In the genomic region with DNA sequence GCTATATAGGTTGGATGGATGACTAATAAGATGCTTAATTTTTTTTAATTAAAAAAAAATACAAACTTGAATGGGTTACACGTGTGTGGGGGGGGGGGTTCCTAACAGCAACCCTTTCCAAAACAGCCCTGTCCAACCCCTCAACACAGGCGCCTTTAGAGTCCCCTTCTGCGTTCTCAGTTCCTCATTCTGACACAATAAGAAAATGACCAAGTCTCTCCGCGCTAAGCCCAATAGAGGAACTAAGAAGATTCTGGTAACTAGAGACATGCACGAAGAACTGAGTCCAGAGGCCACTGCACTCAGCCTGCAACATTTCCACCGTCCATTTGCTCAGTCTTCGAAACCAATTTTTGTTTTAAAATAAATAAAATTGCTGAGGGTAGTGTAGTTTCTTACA, we compare ENCODE assay signal across 8 mouse cellular contexts. TPM values are rescaled to one million over a fixed set of nuclear protein-coding genes. Genes with fewer than 3 reads are reported as not detected.
DNase-seq lines count a peak whose midpoint lies in the region; ATAC-seq and TF ChIP-seq lines count a peak whose summit lies in the region.

No protein-coding gene starts in this region.

- ATAC-seq in heart, embryonic 14.5 days (ENCODE audit: insufficient number of reproducible peaks, insufficient read depth, low FRiP score, low read depth) = no peak
- no peak for ATAC-seq in liver, postnatal 0 days

- no peaks in the 10 kb centered on the region for H3K9me3 ChIP-seq in MEL (replicated peaks; ENCODE audit: insufficient read depth, low read length)
- H3K9me3 ChIP-seq in heart, embryonic 14.5 days (ENCODE audit: control insufficient read depth, low read length) = no peaks in the 10 kb centered on the region
- no peaks in the 10 kb centered on the region for H3K9me3 ChIP-seq in liver, postnatal 0 days (ENCODE audit: low read length)

- peaks cover 7 to 23% of the 10 kb centered on the region in 2 experiments for H3K4me1 ChIP-seq in MEL (ENCODE audit: control insufficient read depth in 1 of 2, insufficient read depth in 2 of 2, low read length in 2 of 2)
- H3K4me1 ChIP-seq in heart, embryonic 14.5 days (ENCODE audit: control insufficient read depth in 2 of 2, insufficient read depth in 2 of 2, low read length in 2 of 2) = peaks cover 20 to 25% of the 10 kb centered on the region in 2 experiments
- H3K4me1 ChIP-seq in liver, postnatal 0 days (ENCODE audit: insufficient read depth) = peaks cover 23% of the 10 kb centered on the region

- peak; percentile 14 for DNase-seq in cerebellum, adult 9-11 months
- DNase-seq in cerebellum, adult 11 months = no peak
- DNase-seq in MEL (ENCODE audit: low read depth, low spot score) = peak; percentile 91
- DNase-seq in liver, postnatal 0 days = no peak
- peak; percentile 23 to 30 for DNase-seq in spleen, adult 18-20 months
- DNase-seq in c-Kit-positive CD71-positive TER-119-positive erythroid progenitor cells, embryonic 14.5 days (ENCODE audit: low spot score) = no peak
- DNase-seq in urinary bladder, postnatal 14 days (ENCODE audit: low spot score) = no peak

- H3K79me2 ChIP-seq in MEL (ENCODE audit: control insufficient read depth, insufficient read depth, low read length, poor library complexity) = peaks cover 20% of the 10 kb centered on the region

- peak overlapping the region; percentile 86 for H3K27ac ChIP-seq in MEL (ENCODE audit: control insufficient read depth, low read depth, low read length)
- H3K27ac ChIP-seq in heart, embryonic 14.5 days (replicated peaks in 1 of 2; ENCODE audit: control insufficient read depth in 1 of 2, insufficient read depth in 1 of 2, low read depth in 2 of 2, low read length in 2 of 2) = peak overlapping the region in 1 of 2 experiments; percentile 98; a peak in 2 of 4 replicates
- H3K27ac ChIP-seq in liver, postnatal 0 days (ENCODE audit: low read depth) = peak overlapping the region; percentile 97

- TF ChIP-seq RAD21 in MEL (IDR thresholded peaks at IDR 0.05; ENCODE audit: low read depth, low read length) = no peak

- TF ChIP-seq CTCF in MEL (IDR thresholded peaks at IDR 0.05 in 2 of 3, conservative IDR thresholded peaks at IDR 0.05 in 1 of 3; ENCODE audit: control insufficient read depth in 1 of 3, insufficient read depth in 1 of 3, low read depth in 2 of 3, low read length in 3 of 3, poor library complexity in 1 of 3, severe bottlenecking in 1 of 3) = no peak
- TF ChIP-seq CTCF in liver, postnatal 0 days (IDR thresholded peaks at IDR 0.05; ENCODE audit: low read depth) = 0 out of 2 replicates have a peak, but pooled peaks have one; percentile 0

- peak overlapping the region; percentile 95 to 96 for H3K4me3 ChIP-seq in MEL (ENCODE audit: control insufficient read depth in 1 of 2, insufficient read depth in 1 of 2, low read depth in 2 of 2, low read length in 2 of 2)
- peak overlapping the region; percentile 72 to 91 for H3K4me3 ChIP-seq in heart, embryonic 14.5 days (ENCODE audit: control insufficient read depth in 1 of 2, insufficient read depth in 1 of 2, low read depth in 1 of 2, low read length in 2 of 2)
- peak overlapping the region; percentile 98 for H3K4me3 ChIP-seq in liver, postnatal 0 days (ENCODE audit: low read depth, low read length)

- peak in 1 of 2 experiments; percentile 27; a peak in 1 of 4 replicates for TF ChIP-seq EP300 in MEL (IDR thresholded peaks at IDR 0.05; ENCODE audit: low read depth in 1 of 2, low read length in 2 of 2)
- TF ChIP-seq EP300 in liver, postnatal 0 days (IDR thresholded peaks at IDR 0.05; ENCODE audit: low read depth) = no peak

- no peak for TF ChIP-seq POLR2A in MEL (IDR thresholded peaks at IDR 0.05; ENCODE audit: control insufficient read depth in 1 of 2, insufficient read depth in 1 of 2, low read depth in 1 of 2, low read length in 2 of 2, poor library complexity in 1 of 2)

- H3K27me3 ChIP-seq in MEL (ENCODE audit: control insufficient read depth in 1 of 2, insufficient read depth in 2 of 2, low read length in 2 of 2) = no peaks in the 10 kb centered on the region
- no peaks in the 10 kb centered on the region for H3K27me3 ChIP-seq in heart, embryonic 14.5 days (ENCODE audit: control insufficient read depth, insufficient read depth, low read length)
- no peaks in the 10 kb centered on the region for H3K27me3 ChIP-seq in liver, postnatal 0 days (ENCODE audit: insufficient read depth, low read length)

- peak overlapping the region; percentile 98 for H3K9ac ChIP-seq in MEL (ENCODE audit: control insufficient read depth, low read depth, low read length, poor library complexity, severe bottlenecking)
- peak overlapping the region; percentile 98 for H3K9ac ChIP-seq in heart, embryonic 14.5 days (ENCODE audit: low read length)
- peak overlapping the region; percentile 98 for H3K9ac ChIP-seq in liver, postnatal 0 days (replicated peaks)

- H3K4me2 ChIP-seq in heart, embryonic 14.5 days (ENCODE audit: low read length) = peak overlapping the region; percentile 77
- H3K4me2 ChIP-seq in liver, postnatal 0 days (ENCODE audit: low read depth, low read length) = peak overlapping the region; percentile 96

- 30% methylated on average over 8 of the region's 8 CpGs for WGBS in heart, embryonic 14.5 days
- WGBS in liver, postnatal 0 days (ENCODE audit: insufficient replicate concordance) = 12% methylated on average over 8 of the region's 8 CpGs

- H3K36me3 ChIP-seq in MEL (ENCODE audit: control insufficient read depth in 1 of 2, insufficient read depth in 2 of 2, low read length in 2 of 2) = peaks cover 3 to 19% of the 10 kb centered on the region in 2 experiments; a peak in 3 of 4 replicates
- peaks cover 39% of the 10 kb centered on the region for H3K36me3 ChIP-seq in heart, embryonic 14.5 days (ENCODE audit: control insufficient read depth, insufficient read depth, low read length)
- peaks cover 35% of the 10 kb centered on the region for H3K36me3 ChIP-seq in liver, postnatal 0 days (replicated peaks; ENCODE audit: insufficient read depth, low read length)

TF ChIP-seq in MEL, 35 proteins besides CTCF, POLR2A, EP300 and RAD21 (continues in another document):
- 0 out of 2 replicates have a peak, but pooled peaks have one; percentile 24 for TF ChIP-seq MAX (IDR thresholded peaks at IDR 0.05; ENCODE audit: low read length)
- TF ChIP-seq KAT2A (conservative IDR thresholded peaks at IDR 0.05; ENCODE audit: low read depth, low read length) = no peak
- TF ChIP-seq JUND (IDR thresholded peaks at IDR 0.05; ENCODE audit: low read depth, low read length) = no peak
- no peak for TF ChIP-seq ETS1 (IDR thresholded peaks at IDR 0.05; ENCODE audit: low read depth, low read length)
- no peak for TF ChIP-seq ZKSCAN1 (IDR thresholded peaks at IDR 0.05; ENCODE audit: low read depth, low read length)
- TF ChIP-seq E2F4 (IDR thresholded peaks at IDR 0.05; ENCODE audit: borderline replicate concordance, low read depth, low read length) = no peak
- TF ChIP-seq MAFK (IDR thresholded peaks at IDR 0.05; ENCODE audit: borderline replicate concordance, low read depth, low read length) = no peak
- TF ChIP-seq MYC (IDR thresholded peaks at IDR 0.05; ENCODE audit: low read depth, low read length) = 0 out of 2 replicates have a peak, but pooled peaks have one; percentile 55
- no peak for TF ChIP-seq ELF1 (IDR thresholded peaks at IDR 0.05; ENCODE audit: low read depth, low read length)
- no peak for TF ChIP-seq HCFC1 (IDR thresholded peaks at IDR 0.05; ENCODE audit: low read depth, low read length)
- no peak for TF ChIP-seq RCOR1 (IDR thresholded peaks at IDR 0.05; ENCODE audit: low read depth, low read length)
- TF ChIP-seq MXI1 (IDR thresholded peaks at IDR 0.05; ENCODE audit: low read depth, low read length) = peak; percentile 78
- peak; percentile 33; the same call in 1 of the 2 replicates for TF ChIP-seq TCF12 (IDR thresholded peaks at IDR 0.05; ENCODE audit: low read depth, low read length)
- no peak for TF ChIP-seq MYB (IDR thresholded peaks at IDR 0.05; ENCODE audit: low read depth, low read length)
- peak; percentile 97; the same call in 1 of the 2 replicates for TF ChIP-seq UBTF (IDR thresholded peaks at IDR 0.05; ENCODE audit: borderline replicate concordance, insufficient read depth, low read depth, low read length)
- TF ChIP-seq BHLHE40 (IDR thresholded peaks at IDR 0.05; ENCODE audit: borderline replicate concordance, low read depth, low read length) = no peak
- no peak for TF ChIP-seq CHD1 (IDR thresholded peaks at IDR 0.05; ENCODE audit: low read depth, low read length)
- TF ChIP-seq SIN3A (IDR thresholded peaks at IDR 0.05; ENCODE audit: low read length) = peak; percentile 52; the same call in 1 of the 2 replicates
- TF ChIP-seq TAL1 (IDR thresholded peaks at IDR 0.05; ENCODE audit: low read length) = no peak

RNA-seq across cellular contexts. Expression of gene Tmem116, which starts 0.5 kb away (rescaled TPM):
- 1.6 and 1.7 TPM in 2 replicates for total RNA-seq in MEL (2012; rRNA removed)
- polyA plus RNA-seq in MEL (2012; ENCODE audit: insufficient read depth in 1 of 2, insufficient read length in 2 of 2, low read depth in 1 of 2, low replicate concordance in 2 of 2, missing spikeins in 1 of 2) = 1 to 10 TPM in 1 of 2 experiments, not detected in 1; 2.6 TPM
- polyA plus RNA-seq in heart, embryonic 14.5 days (2014; fragmentation: Nextera tagmentation; extraction: Ambion mirVana) = 4.2 TPM in 2 replicates
- 0.86 TPM in 2 replicates for polyA plus RNA-seq in liver, postnatal 0 days (2015; fragmentation: Nextera tagmentation; extraction: Ambion mirVana)

RNA-seq across cellular contexts. Expression of gene Erp29, which starts 1.1 kb away (rescaled TPM):
- 159 and 167 TPM in 2 replicates for total RNA-seq in MEL (2012; rRNA removed)
- polyA plus RNA-seq in MEL (2012; ENCODE audit: insufficient read depth in 1 of 2, insufficient read length in 2 of 2, low read depth in 1 of 2, low replicate concordance in 2 of 2, missing spikeins in 1 of 2) = 100 to 1,000 TPM in 1 of 2 experiments, not detected in 1; 244 TPM
- polyA plus RNA-seq in heart, embryonic 14.5 days (2014; fragmentation: Nextera tagmentation; extraction: Ambion mirVana) = 121 and 123 TPM in 2 replicates
- polyA plus RNA-seq in liver, postnatal 0 days (2015; fragmentation: Nextera tagmentation; extraction: Ambion mirVana) = 69.4 and 69.7 TPM in 2 replicates

RNA-seq across cellular contexts. Expression of gene Adam1b, which starts 52.0 kb away (rescaled TPM):
- not detected in 2 replicates for total RNA-seq in MEL (2012; rRNA removed)
- polyA plus RNA-seq in MEL (2012; ENCODE audit: insufficient read depth in 1 of 2, insufficient read length in 2 of 2, low read depth in 1 of 2, low replicate concordance in 2 of 2, missing spikeins in 1 of 2) = under 1 TPM in 1 of 2 experiments, not detected in 1; 0.06 TPM
- polyA plus RNA-seq in heart, embryonic 14.5 days (2014; fragmentation: Nextera tagmentation; extraction: Ambion mirVana) = 0.18 and 0.26 TPM in 2 replicates
- polyA plus RNA-seq in liver, postnatal 0 days (2015; fragmentation: Nextera tagmentation; extraction: Ambion mirVana) = not detected in 2 replicates

RNA-seq across cellular contexts. Expression of gene Naa25, which starts 53.5 kb away (rescaled TPM):
- total RNA-seq in MEL (2012; rRNA removed) = 53.0 and 56.4 TPM in 2 replicates
- 10 to 100 TPM in 1 of 2 experiments, not detected in 1; 59.6 TPM for polyA plus RNA-seq in MEL (2012; ENCODE audit: insufficient read depth in 1 of 2, insufficient read length in 2 of 2, low read depth in 1 of 2, low replicate concordance in 2 of 2, missing spikeins in 1 of 2)
- 30.9 and 32.8 TPM in 2 replicates for polyA plus RNA-seq in heart, embryonic 14.5 days (2014; fragmentation: Nextera tagmentation; extraction: Ambion mirVana)
- polyA plus RNA-seq in liver, postnatal 0 days (2015; fragmentation: Nextera tagmentation; extraction: Ambion mirVana) = 12.5 and 12.9 TPM in 2 replicates

Comparison
In these comparisons a context has a peak if more than half of its experiments do, and no peak if none do; other contexts are left out.
1. DNase-seq: peak in cerebellum, adult 9-11 months (single experiment), MEL (single experiment) and spleen, adult 18-20 months (2 of 2); none in cerebellum, adult 11 months (single experiment), liver, postnatal 0 days (single experiment), c-Kit-positive CD71-positive TER-119-positive erythroid progenitor cells, embryonic 14.5 days (single experiment) and urinary bladder, postnatal 14 days (single experiment).
2. Peak in every context shown above with its lines, with median percentiles within 50 percentile points of each other: H3K4me3 ChIP-seq and H3K9ac ChIP-seq.